Mouse (Mus musculus): Measurements from ENCODE around the gene B4galt5.
"Not testable (repeated sequence)": the region's sequence is repeated elsewhere in the genome, so short reads cannot be mapped to it uniquely, and the experiment has no call there.

Gene B4galt5

DNA sequence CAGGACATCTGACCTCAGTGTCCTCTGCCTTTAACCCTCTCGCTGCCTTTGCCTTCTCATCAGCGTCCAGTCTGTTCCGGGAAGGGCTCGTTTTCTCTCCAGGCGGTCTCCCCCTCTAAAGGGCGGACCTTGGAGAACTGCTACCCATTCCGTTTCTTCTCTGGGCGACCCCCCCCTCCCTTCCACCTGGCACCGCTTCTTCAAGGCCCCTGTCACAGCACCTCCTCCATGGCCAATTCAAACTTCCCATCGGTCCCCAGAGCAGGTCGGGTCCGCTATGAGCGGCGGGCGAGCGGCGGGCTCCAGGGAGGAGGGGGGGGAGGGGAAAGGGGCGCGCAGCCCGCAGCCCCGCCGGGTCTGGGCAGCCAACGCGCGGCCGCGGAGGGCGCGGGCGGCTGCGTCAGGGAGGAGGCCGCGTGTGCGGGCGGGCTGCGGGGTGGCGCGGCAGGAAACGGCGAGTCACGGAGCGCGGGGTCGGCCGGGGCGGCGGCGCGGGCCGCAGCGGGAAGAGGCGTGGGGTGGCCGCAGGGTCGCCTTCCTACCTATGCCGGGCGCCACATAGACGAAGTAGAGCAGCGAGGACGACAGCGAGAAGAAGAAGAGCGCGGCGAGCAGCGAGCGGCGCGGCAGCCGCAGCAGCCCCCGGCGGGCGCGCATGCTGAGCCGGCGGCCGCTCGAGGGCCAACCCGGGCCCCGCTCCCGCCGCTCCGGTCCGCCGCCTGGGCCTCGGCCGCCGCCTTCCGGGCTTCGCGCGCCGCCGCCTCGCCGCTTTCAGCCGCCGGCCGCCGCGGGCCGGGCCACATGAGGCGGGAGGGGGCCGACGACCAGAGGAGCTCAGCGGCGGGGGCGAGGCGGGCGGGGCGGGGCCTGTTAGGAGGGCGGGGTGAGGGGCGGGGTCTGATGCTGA is at the start of gene B4galt5:
Gene B4galt5, minus strand, starts transcription at position 808 of the 907 bp plus-strand sequence.
- DNase-seq (ENCODE audit: low read depth, low spot score): no peak

DNA sequence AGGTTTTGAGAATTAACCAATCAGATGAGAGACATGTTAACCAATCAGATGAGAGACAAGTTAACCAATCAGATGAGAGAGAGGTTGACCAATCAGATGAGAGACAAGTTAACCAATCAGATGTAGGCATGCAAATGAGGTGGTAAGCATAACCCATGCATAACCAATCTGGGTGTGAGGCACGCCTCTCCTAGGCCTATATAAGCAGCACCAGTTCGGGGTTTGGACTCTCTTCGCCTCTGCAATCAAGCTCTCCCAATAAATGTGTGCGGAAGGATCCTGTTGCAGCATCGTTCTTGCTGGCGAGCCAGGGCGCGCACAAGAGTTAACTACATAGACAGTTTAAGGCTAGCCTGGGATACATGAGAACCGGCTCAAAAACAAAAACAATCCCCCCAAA is 47.4 kb upstream of the B4galt5 start:
- not testable (repeated sequence) for DNase-seq (ENCODE audit: low read depth, low spot score)

DNA sequence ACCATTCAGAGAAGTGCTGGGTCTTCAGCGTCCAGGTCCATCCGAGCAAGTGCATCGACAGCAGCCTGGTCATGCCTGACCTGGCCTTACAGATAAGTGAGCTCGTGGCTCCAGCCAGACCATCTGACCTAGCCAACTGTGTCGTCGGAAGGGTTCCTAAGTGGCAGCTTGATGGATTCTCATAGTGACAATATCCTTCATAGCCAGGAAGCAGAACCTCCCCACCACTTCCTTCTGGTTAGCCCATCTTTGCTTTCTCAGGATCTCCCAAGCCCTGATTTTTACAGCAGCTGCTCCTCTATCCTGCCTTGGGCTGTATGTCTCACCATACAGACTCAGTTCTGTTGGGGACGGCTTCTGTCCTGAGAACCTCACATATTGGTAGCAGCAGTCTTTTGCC is 45.4 kb upstream of the B4galt5 start:
- DNase-seq (ENCODE audit: low read depth, low spot score): no peak

DNA sequence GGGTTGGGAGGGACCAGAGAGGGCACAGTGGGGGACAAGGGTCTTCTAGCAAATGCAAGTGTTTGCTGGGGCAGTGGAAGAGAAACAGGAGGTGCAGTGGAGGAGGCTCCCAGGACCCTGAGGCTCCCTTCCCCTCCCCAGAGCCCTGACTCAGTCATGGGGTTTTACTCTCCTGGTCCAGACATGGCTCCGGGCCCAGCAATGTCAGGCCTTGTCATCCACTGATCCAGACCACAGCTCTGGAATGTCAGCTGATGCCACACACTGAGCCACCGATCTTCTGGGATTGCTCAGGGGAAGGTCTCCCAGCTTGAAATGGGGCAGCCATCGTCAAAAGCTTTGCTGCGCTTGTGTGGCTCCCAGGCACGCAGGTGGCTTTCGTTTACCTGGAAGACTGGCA is 38.0 kb upstream of the B4galt5 start:
- no peak for DNase-seq (ENCODE audit: low read depth, low spot score)

DNA sequence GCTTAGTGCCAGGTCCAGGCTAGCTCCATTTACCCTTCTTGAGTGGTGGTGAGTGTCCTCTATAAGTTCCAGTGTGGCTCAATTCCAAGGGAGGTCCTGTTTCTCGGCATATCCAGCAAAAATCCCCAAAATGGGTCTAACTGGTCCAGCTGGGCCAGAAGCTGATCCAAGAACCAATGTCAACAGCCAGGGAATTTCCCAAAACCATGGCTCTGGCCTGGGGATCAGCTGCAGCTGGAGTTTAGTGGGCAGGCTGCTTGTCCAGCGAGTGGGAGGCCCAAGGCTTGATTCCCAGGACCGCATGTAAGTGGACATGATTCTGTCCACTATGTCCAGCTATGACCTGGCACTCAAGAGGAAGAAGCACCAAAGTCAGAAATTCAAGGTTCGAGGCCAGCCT is 37.5 kb upstream of the B4galt5 start:
- DNase-seq (ENCODE audit: low read depth, low spot score): no peak

DNA sequence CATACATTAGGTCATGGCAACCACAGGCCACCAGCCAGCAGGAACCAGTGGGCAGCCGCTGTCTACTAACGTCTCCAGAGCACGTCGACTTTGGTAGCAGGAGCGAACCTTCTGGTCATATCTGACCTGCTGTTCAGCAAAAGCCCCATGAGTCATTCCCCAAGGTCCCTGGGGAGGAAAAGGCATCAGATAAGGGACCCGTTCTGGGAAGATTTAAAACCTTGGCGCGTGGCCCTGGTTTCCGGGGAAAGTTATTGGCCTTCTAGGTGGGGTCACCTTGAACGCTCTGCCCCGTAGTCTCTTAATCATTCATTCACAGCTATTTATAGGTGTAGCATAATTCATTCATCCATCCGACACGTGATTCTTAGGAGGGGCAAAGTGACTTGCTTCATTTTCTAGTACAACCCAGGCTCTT is 34.7 kb upstream of the B4galt5 start:
- no peak for DNase-seq (ENCODE audit: low read depth, low spot score)

DNA sequence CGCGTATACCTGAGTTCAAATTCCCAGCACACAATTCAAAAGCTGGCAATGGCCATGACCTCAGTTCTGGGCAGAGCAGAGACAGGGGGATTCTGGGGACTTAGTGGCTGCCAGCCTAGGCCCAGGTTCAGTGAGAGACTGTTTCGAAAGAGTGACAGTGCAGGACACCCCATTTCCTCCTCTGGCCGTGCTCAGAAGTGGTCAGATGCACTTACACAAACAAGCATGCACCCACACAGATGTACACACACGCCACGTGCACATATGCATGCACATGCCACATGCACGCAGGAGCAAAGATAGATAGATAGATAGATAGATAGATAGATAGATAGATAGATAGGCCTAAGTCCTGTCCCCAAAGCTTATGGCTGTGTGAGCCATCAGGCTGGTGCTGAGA is 33.4 kb upstream of the B4galt5 start:
- no peak for DNase-seq (ENCODE audit: low read depth, low spot score)

DNA sequence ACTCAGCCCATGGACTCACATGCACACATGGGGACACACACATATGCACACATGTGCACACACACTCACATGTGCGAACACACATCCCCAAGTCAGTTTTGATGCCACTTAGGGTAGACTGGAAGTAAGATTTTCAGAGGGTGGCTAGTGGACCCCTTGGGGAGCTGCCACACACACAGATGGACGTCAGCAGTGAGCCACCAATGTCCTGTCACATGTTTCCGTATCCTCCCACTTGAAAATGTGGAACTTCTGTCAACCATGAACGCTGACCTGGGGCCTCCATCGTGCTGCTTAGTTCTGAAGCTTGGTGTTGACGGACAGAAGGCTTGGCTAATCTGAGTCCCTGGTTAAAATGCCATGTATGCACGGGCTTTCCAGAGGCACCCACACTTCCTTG is 32.6 kb upstream of the B4galt5 start:
- no peak for DNase-seq (ENCODE audit: low read depth, low spot score)

DNA sequence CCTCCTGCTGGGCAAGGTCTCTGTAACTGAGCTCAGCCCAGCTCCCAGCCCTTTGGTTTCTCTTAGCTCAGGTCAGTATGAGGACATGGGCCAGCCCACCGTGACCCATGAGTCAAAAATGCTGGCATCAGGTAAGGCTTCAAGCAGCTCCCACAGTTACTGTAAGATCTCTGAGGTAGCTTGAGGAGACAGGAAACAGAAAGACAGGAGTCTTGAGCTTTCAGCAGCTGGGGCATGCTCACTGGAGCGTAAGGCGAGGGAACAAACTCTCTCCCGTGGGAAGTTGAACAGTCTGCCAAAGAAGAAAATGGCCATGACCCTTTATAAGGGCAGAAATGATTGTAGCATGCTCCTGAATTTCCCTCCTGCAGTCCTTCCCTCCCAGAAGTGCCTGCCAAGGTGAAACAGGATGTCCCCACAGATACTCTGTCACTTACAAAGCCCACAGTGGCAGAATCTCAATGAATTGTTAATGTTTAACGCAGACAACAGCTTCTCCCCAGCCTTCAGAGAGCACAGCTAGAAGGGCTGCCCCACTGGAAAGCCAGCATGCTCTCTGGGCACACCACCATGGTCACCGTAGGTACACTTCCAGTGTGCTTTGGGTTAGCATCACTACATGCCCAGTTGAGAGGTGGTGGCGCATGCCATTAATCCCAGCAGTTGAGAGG is 31.8 kb upstream of the B4galt5 start:
- no peak for DNase-seq (ENCODE audit: low read depth, low spot score)

DNA sequence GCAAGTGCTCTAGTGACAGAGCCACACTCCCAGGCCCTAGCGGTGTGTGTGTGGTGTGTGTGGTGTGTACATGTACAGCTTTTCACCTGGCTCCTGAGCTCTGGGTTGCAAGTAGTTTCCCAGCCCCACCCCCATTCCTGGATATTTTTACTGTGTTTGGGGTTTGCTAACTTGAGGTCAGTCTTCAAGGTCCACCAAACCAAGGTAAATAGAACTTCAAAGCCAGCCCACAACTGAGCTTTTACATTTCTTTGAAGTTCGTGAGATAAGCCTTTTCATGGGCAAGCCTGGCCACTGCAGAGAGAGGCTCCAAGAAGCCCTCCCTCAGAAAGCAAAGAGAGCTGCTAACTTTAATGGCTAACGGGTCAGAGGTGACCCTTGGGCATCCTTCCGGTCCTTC is 30.0 kb upstream of the B4galt5 start:
- no peak for DNase-seq (ENCODE audit: low read depth, low spot score)

DNA sequence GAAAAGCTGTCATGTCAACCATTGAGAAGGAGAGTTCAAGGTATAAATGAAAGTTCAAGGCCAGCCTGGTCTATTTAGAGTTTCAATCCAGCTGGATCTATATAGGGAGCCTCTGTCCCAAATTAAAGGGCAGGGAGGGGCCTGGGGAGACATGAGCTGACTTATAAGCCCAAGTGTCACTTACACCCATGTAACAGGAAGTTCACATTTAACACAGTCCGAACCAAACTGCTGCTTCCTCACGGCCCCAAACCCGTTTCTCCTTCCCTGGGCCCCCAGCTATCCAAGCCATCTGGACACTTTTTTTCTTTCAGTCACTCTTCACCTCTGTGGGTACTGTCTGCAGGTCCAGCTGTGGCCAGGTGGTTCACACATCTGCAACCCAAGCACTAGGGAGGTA is 28.7 kb upstream of the B4galt5 start:
- no peak for DNase-seq (ENCODE audit: low read depth, low spot score)

DNA sequence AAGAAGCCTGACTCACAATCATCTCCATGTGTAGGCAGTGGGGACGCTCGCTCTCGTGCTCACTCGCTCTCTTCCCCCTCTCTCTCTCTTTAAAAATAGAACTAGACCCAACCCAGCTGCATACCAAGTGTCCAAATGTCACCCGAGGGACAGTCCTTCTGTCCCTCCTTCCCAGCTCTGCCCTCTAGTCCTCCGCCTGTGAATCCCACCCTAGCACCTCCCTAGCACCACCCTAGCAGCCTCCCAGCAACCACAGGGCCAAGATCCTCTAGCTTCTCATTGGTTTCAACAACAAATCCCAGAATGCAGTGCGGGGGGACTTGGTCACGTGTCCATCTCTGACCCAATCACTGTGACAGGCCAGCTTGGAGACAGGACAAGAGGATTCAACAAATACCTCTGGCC is 27.2 kb upstream of the B4galt5 start:
- DNase-seq (ENCODE audit: low read depth, low spot score): no peak

DNA sequence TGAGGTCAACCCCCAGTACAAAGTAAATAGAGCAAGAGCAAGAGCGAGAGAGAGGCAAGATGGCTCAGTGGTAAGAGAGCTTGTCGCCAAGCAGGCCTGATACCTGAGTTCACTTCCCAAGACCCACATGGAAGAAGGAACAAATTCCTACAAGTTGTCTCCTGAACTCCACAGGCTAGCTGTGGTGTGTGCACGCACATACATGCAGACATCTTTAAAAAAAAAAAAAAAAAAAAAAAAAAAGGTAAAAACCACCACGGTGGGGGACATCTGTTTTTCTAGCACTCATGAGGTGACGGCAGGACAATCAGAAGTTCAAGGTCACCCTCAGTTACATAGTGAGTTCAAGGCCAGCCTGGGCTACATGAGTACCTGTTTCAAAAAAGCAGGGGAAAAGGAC is 26.7 kb upstream of the B4galt5 start:
- no peak for DNase-seq (ENCODE audit: low read depth, low spot score)

DNA sequence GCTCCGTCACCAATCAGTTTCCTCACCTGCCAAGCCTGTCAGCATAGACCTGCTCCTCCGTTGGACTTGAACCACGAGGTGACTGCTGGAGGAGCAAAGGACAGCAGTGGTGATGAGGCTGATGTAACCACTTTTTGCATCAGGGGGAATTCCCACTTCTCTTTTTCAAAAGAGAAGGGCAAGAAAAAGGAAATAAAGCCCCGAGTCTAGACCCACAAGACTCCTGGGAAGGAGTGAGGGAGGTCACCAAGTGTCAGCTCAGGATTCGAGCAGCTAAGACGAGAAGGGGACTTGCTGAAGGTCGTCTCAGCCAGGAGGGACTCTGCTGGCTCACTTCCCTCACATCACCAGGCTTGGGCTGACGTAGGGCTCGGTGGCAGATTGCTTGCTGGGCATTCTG is 26.2 kb upstream of the B4galt5 start:
- DNase-seq (ENCODE audit: low read depth, low spot score): no peak

DNA sequence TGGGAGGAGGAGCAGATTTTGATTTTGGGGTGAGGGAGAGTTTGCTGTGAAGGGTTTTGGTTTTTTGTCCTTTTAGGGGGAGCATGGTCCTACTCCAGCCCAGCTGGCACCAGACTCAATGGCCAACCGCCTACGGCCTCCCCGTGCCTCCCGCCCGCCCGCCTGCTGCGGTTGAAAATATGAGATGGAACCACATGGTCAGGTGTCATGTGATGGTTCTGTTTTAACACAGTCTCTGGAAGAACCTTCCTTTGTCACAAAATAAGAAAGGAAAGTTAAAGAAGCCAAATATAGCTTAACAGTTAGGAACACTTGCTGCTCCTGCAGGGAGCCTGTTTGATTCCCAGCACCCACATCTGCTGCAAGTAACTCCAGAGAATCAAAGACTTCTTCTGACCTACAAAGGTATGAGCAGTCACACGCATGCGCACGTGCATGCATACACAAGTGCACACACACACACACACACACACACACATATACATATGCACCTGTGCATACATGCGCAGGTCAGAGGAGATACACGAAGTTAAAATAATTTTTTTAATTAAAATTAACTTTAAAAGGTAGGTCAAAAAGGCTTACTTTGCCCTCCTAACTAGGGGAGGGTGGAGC is 25.3 kb upstream of the B4galt5 start:
- no peak for DNase-seq (ENCODE audit: low read depth, low spot score)

DNA sequence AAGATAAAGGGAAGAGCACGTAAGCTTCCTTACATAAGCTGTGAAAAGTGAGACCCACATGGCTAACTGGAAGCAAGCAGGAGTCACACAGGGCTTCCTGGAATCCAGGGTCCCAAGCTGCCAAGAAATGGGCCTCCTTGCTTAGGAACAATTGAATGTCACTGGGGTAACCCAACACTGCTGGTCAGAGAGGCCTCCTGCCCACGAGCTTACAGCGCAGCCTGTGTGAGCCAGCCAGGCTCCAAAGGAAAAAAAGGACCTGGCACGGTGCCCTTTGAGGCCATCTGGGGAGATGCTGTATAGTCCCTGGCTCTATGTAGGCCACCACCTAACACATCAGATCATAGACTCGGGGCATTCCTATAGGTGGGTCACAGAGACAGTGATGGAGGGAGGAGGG is 24.3 kb upstream of the B4galt5 start:
- DNase-seq (ENCODE audit: low read depth, low spot score): no peak

DNA sequence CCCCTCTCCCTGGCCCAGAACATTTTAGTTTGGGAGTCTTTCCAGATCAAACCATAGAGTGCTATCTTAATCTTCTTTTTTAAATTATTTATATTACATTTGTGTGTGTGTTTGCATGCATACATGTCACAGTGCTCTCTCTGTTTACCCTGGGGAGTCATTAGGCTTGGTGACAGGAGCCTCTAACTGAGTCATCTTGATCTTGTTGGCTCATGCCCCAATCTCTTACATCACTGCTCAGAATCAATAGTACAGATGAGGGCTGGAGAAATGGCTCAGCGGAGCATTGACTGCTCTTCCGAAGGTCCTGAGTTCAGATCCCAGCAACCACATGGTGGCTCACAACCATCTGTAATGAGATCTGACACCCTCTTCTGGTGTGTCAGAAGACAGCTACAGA is 22.5 kb upstream of the B4galt5 start:
- DNase-seq (ENCODE audit: low read depth, low spot score): no peak

DNA sequence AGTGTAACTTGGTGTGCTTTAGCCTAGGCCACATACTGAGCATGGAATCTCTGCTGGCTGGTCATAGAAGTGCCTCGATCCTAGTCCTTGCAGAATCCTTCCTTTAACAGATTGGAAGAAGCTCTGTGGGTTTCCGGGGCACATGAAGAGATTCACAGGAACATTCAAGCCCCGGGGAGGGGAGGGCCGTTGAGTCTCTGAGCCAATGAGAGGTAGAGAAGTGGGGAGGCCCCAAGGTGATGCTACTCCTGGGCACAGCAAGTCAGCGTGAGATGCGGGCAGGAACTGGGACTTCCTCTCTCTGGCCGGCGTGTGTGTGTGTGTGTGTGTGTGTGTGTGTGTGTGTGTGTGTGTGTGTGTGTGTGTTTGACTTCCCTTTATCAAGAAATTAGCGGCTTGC is 19.3 kb upstream of the B4galt5 start:
- DNase-seq (ENCODE audit: low read depth, low spot score): no peak

DNA sequence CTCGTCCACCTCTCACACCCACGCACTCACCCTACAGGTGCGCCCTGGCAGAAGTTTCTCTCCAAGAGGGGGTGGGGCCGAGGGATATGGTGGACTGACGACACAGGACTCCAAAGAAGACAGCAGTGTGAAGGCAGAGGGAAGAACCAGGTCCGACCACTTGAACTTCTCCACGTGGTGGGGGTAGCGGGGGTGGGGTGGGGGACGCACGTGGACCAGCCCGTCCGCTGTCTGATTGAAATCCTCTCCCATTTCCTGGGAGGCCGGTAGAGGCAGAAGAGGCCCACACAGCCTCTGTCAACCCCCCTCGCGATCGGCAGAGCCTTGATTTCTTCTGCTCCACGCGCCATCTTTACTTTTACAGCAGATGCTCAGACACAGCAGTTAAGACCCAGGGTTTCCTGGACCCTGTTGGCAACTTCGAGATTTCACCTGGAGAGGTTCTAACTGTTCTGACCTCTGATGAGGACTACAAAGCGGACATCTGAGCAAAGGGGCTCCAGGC is 18.8 kb upstream of the B4galt5 start:
- no peak for DNase-seq (ENCODE audit: low read depth, low spot score)

DNA sequence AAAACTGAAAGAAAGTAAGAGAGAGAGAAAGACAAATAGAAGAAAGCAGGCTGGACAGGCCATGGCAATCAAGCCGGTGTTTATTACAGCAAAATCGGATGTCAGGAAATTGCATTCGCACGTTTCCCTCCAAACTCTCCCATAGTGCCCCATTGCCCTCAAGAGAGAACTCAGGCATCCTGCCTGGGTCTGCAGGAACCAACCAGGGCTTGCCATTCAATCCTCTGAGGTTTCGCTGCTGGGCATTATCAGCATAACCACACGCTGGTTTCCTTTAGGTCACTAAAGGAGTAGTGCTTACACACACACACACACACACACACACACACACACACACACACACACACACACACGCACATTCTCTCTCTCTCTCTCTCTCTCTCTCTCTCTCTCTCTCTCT is 18.3 kb upstream of the B4galt5 start:
- no peak for DNase-seq (ENCODE audit: low read depth, low spot score)

DNA sequence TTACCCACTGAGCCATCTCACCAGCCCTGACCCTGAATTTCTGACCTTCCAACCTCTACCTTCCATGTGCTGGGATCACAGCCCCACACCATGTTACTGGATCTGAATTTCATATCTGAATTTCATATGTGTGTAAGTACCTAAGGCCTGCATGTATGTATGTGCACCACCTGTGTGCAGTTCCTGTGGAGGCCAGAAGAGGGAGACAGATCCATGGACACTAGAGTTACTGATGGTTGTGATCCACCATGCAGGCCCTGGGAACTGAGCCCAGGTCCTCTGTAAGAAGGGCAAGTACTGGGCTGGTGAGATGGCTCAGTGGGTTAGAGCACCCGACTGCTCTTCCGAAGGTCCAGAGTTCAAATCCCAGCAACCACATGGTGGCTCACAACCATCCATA is 16.1 kb upstream of the B4galt5 start:
- DNase-seq (ENCODE audit: low read depth, low spot score): no peak

DNA sequence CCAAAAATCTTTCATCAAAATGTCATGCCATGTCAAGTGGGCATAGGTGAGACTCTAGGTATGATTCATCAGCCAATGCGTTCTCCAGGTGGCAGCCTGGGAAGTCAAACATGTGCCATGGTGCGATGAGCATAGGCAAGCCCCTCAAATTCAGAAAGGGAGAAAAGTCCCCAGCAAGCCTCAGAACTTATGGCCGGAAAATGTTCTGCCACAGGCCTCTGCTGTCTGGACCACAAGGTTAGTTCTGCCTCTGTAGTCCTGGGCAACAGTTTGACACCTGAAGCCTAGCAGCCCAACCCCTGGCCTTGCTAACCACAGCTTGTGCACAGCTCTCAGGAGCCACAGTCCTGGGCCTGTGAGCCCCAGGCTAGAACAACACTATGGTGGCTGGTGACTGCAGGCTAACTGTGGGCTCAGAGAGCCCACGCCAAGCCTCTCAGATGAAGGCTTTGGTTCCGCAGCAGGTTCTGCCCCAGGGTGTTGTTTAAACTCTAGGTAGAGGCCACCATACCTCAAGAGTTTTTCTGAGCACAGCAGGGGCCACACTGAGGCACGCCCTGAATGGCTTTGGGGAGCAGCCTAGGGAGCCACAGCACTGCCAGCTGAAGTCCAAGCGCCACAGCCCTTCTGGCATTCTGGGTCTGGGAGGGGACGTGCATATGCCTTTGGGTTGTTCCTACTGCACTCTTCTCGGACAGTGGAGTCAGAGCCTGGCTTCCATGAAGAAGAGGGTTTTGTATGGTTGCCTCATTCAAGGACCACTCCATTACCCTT is 14.5 kb upstream of the B4galt5 start:
- DNase-seq (ENCODE audit: low read depth, low spot score): no peak

Data from c-Kit-negative CD71-positive TER-119-positive erythroid progenitor cells, embryonic 14.5 days (primary cell).